Mouse (Mus musculus) mature B cell (primary cell): Measurements from ENCODE around the gene Gnb3.
"Not testable (repeated sequence)": the region's sequence is repeated elsewhere in the genome, so short reads cannot be mapped to it uniquely, and the experiment has no call there.

Experiments
- in situ Hi-C: fragments of 300-500 bp; cut with MboI; formaldehyde crosslinking; loops from 2 replicates; pipeline ENCODE4 v1.14.3; 2019

Gnb3 gene

DNA sequence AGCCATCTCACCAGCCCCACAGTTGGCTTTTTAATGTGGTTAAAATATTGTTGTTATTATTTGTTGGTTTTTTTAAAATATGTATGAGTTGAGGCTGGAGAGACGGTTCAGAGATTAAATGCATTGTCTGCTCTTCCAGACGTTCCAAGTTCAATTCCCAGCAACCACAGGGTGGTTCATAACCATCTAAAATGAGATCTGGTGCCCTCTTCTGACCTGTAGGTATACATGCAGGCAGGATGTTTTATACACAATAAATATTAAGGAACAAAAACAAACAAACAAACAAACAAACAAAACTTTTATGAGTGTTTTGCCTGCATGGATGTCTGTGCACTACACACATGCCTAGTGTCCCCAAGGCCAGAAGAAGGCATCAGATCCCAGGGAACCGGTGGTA, 37.0 kb downstream of the Gnb3 start:
- in situ Hi-C loops: no loop called here

- in situ Hi-C loops: not testable (repeated sequence)
Observed at GRCm38 (mm10) chr6:124802400-124802799, 37.7 kb downstream of the Gnb3 start.

GRCm38 (mm10) chr6:124796200-124796599, 43.9 kb downstream of the Gnb3 start:
- in situ Hi-C loops: no loop called here

DNA sequence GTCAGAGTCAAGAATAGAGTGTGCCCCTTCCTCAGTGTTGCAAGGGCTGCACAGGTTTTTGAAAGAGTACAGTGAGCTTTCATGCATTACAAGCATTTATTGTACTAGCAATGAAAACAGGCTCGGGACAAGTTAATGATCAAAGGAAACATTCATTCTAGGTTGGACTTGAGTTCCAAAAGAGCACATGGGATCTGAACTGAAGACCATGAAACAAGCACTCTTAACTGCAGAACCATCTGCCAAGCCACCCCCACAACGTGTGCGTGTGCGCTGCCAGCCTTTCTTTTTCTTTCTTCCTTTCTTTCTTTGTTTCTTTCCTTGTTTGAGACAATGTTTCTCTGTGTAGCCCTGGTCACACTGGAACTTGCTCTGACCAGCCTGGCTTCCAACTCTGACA, 44.3 kb downstream of the Gnb3 start:
- in situ Hi-C loops: no loop called here

DNA sequence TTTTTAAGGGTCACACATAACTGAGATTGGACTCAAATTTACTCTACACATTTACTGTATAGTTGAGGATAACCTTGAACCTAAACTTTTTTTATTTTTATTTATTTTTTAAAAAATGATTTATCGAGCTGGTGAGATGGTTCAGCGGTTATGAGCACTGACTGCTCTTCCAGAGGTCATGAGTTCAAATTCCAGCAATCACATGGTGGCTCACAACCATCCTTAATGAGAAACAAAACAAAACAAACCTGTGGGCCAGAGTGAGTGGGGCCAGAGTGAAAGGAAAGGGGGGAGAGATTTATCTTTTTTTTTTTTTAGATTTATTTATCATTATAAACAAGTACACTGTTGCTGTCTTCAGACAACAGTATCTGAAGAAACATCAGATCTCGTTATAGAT, 48.2 kb downstream of the Gnb3 start:
- in situ Hi-C loops: no loop called here

GRCm38 (mm10) chr6:124790121-124790520, 50.0 kb downstream of the Gnb3 start:
- in situ Hi-C loops: no loop called here

DNA sequence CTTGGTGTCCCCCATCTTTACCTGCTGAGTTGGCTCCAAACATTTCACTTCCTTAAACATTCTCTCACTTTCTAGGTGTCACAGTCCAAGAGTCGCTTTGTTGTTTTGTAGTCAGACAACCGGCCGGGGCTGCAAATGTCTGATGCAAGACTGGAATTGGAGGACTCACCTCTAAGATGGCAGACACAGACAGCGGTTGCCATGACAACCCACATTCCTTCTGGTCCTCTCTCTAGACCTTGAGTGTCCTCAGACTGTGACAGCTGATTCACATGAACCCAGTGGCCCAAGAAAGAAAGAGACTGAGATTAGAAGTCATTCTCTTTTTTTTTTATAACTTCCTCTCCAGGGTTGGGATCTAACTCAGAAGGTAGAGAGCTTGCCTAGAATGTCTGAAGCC, 50.6 kb downstream of the Gnb3 start:
- in situ Hi-C loops: no loop called here

GRCm38 (mm10) chr6:124787722-124788121, 52.4 kb downstream of the Gnb3 start:
- in situ Hi-C loops: no loop called here

- in situ Hi-C loops: no loop called here
Observed at GRCm38 (mm10) chr6:124786756-124787420, 53.2 kb downstream of the Gnb3 start.
